Mouse (Mus musculus) c-Kit-negative CD71-positive TER-119-positive erythroid progenitor cells, embryonic 14.5 days (primary cell): ENCODE measurements around the gene Idh1.

Experiments used
- DNase-seq: peaks from one replicate; pipeline ENCODE4 v3.0.0-alpha.2; 2013; ENCODE audit warnings: low read depth, low spot score

Gene Idh1

GRCm38 (mm10) chr1:65176912-65177311, 9.4 kb downstream of the Idh1 start:
- no peak for DNase-seq

DNA sequence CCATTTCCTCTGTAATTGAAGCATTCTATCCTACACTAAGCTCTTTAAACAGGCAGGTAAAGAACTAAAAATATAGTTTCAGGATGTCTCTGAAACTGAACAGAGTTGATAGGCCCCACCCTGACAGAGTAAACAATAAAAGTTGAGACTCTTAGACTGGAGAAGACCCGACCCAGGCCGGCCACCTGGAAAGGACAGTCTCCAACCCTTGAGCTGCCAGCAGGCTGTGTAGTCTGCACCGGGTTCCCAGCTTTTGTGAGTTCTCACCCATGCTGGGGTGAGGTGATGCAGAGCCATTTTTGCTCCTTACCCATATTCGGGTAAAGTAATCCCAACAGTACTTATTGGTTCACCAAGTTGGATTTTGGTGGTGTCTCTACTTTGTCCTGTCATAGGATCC, 10.1 kb downstream of the Idh1 start:
- no peak for DNase-seq

DNA sequence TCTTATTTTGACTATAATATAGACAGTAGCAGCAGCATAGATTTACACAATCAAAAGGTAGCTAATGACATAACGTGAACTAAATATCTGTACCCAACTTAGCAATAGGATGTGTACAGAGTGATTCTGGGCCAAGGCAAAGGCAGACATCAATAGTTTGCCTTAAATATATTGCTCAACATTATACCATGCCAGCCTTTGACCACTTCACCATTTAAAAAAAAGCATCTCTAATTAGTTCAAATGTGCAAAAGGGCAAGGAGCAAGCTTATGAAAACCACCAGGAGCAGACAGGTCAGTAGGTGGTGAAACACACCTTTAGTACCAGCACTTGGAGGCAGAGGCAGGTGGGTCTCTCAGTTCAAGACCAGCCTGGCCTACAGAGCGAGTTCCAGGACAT, 12.6 kb downstream of the Idh1 start:
- DNase-seq = no peak

- no peak for DNase-seq
These were observed 14.7 kb downstream of the Idh1 start for GRCm38 (mm10) chr1:65171579-65171978.

DNA sequence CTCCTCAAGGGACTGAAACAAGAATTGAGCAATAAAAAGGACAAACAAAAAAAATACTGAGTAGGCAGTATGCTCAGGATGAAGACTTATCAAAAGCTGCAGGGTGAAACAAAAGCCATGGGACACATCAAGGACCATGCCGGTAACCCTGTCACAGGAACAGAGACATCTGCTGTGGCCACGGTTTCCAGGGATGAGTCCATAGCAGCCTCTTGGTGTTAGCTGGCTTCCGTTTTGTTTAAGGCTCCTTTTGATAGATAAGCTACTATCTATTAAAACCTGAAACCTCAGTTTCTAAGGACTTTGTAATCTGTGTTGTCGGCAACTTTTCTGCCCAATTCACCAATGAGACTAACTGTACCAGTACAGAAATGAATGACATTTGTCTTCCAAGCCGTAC, 16.4 kb downstream of the Idh1 start:
- DNase-seq = no peak

GRCm38 (mm10) chr1:65169536-65169935, 16.8 kb downstream of the Idh1 start:
- DNase-seq = no peak

GRCm38 (mm10) chr1:65167496-65167895, 18.8 kb downstream of the Idh1 start:
- DNase-seq = no peak

- no peak for DNase-seq
These were observed 24.1 kb downstream of the Idh1 start for GRCm38 (mm10) chr1:65162210-65162609.

DNA sequence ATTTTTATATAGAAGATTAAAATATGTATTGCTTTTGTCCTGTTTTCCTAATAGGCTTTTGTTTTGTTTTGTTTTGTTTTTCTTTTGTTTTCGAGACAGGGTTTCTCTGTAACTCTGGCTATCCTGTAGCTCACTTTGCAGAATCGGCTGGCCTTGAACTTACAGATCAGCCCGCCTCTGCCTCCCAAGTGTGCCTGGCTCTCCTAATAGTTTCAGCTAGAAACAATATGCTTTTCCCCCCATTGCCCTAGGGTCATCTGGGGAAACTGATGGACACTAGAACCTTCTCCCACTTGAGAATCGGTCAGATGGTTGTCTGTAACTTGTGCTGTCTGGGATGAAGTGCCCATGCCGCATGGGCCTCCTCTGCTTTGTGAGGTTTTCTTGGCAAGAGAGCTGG, 30.2 kb downstream of the Idh1 start:
- DNase-seq = no peak

- no peak for DNase-seq
These were observed 31.5 kb downstream of the Idh1 start for GRCm38 (mm10) chr1:65154814-65155213.

GRCm38 (mm10) chr1:65147971-65148370, 38.3 kb downstream of the Idh1 start:
- DNase-seq = no peak

DNA sequence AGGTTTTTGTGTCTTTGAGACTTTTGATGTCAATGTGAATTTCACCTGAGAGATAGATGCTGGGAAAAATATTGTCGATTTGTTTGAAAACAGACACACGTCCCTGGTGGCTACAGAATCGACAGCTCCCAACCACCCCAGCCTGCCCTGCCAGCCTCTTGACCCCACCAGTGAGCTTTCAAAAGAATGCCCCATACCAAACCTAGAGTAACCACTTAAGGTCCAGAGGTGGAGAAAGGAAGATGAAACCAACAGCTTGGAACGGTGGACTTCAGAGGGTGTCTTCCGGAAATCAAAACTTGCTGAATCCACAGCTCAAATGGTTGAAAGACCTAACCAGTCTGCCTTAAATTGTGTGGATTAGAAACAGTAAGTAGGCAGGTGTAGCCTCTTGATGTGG, 39.0 kb downstream of the Idh1 start:
- no peak for DNase-seq

GRCm38 (mm10) chr1:65146601-65147000, 39.7 kb downstream of the Idh1 start:
- DNase-seq = no peak

DNA sequence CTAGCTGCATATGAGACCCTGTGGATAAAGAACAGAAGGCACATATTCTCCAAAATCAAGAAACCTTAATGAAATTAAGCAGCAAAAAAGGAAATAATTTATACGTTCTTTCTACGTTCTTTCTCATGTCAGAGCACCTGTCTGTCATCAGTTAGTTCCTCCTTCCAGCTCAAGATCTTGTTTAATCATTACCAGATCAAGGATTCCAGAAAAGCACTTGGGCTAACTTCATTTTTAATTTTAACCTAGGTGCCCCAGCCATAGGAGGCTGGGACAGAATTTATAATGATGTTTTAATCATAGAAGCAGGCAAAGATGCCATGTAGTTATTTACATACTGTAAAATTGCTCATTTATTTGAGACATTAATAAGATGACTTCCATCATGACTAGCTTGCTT, 41.5 kb downstream of the Idh1 start:
- DNase-seq = no peak

GRCm38 (mm10) chr1:65137560-65137959, 48.7 kb downstream of the Idh1 start:
- no peak for DNase-seq

DNA sequence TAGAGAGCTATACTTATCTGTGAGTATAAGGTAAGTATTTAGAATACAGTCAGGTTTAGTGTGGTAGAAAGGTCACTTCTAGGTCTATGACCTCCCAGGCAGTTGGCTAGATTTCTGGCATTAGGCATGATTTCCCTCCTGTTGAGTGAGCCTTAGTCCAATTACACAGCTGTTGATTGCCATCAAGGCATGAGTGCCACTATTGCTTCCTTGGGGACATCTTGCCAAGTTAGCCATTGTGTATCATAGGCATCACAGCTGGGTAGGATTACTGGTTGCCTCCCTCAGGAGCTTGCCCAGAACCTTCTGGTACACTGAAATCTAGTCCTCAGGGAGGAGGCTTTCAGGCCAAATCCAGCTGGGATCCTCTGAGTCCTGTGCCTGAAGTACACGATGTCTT, 53.5 kb downstream of the Idh1 start:
- DNase-seq = no peak

GRCm38 (mm10) chr1:65131671-65132070, 54.6 kb downstream of the Idh1 start:
- no peak for DNase-seq

- no peak for DNase-seq
These were observed 56.1 kb downstream of the Idh1 start for GRCm38 (mm10) chr1:65130226-65130625.

DNA sequence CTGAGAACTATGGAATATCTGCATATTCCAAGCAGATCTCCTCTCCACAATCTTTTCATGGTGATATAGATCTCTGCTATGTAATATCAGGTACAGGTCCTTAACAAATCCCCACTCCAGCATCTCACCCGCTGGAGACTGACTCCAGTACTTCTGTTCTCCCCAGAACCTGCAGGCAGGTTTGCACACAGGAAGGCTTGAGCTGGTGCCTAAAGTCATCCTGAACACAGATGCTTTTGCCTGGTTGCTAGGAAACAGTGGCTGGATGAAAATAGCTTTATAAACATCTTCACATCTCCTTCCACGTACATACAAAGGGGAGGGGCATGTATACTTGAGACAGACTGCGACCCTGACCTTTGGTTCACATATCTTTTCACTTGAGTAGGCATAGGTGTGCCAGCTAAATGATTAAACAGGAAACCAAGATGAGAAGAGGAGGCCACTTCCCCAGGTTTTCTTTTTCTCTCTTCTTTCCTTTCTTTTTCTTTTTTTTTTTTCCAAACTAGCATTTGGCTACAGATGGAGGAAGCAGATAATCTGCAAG, 56.6 kb downstream of the Idh1 start:
- no peak for DNase-seq

- no peak for DNase-seq
These were observed 63.5 kb downstream of the Idh1 start, which contains the start of gene D630023F18Rik for GRCm38 (mm10) chr1:65122574-65123372. Gene D630023F18Rik, minus strand, starts transcription at chr1:65123214.

- no peak for DNase-seq
These were observed 66.9 kb downstream of the Idh1 start, which contains the start of gene Gm28845 for GRCm38 (mm10) chr1:65119438-65119837. Gene Gm28845, minus strand, starts transcription at chr1:65119558.

GRCm38 (mm10) chr1:65118150-65118913, 68.0 kb downstream of the Idh1 start:
- no peak for DNase-seq
